Mouse (Mus musculus) liver, postnatal 0 days (tissue): ENCODE measurements around the gene Dennd2c. TPM values are rescaled to one million over a fixed set of nuclear protein-coding genes. Genes with fewer than 3 reads are reported as not detected.

Source experiments
- ATAC-seq: fragments of 200-750 bp; cut with Nextera tagmentation; 2 replicates; pipeline ENCODE4 v1.8.0; 2017; ENCODE audit warnings: mild to moderate bottlenecking, moderate library complexity
- DNase-seq: peaks from one replicate; pipeline ENCODE4 v3.0.0-alpha.2; 2016
- H3K27ac ChIP-seq: fragments of 300-500 bp; sonication (generic); 2 replicates; pipeline ENCODE4 v1.5.1; 2014; ENCODE audit warnings: antibody characterized with exemption, moderate library complexity, mild to moderate bottlenecking, low read depth
- H3K27me3 ChIP-seq: fragments of 300-500 bp; sonication (generic); 2 replicates; pipeline ENCODE4 v1.6.1; 2014; ENCODE audit warnings: low read length, control low read depth, mixed read lengths; ENCODE audit not compliant: insufficient read depth
- H3K36me3 ChIP-seq: fragments of 300-500 bp; sonication (generic); replicated peaks from 2 replicates; pipeline ENCODE4 v1.6.1; 2014; ENCODE audit warnings: mild to moderate bottlenecking, control low read depth, low read length, moderate library complexity, mixed read lengths; ENCODE audit not compliant: insufficient read depth
- H3K4me1 ChIP-seq: fragments of 300-500 bp; sonication (generic); 2 replicates; pipeline ENCODE4 v1.6.1; 2014; ENCODE audit warnings: antibody characterized with exemption, mild to moderate bottlenecking, control low read depth; ENCODE audit not compliant: insufficient read depth
- H3K4me2 ChIP-seq: fragments of 300-500 bp; sonication (generic); 2 replicates; pipeline ENCODE4 v1.6.1; 2014; ENCODE audit warnings: low read depth, mild to moderate bottlenecking, low read length, moderate library complexity, mixed read lengths
- H3K4me3 ChIP-seq: fragments of 300-500 bp; sonication (generic); 2 replicates; pipeline ENCODE4 v1.5.1; 2014; ENCODE audit warnings: low read depth, low read length
- H3K9ac ChIP-seq: fragments of 300-500 bp; sonication (generic); replicated peaks from 2 replicates; pipeline ENCODE4 v1.6.1; 2014; ENCODE audit warnings: mild to moderate bottlenecking, moderate library complexity
- H3K9me3 ChIP-seq: fragments of 300-500 bp; sonication (generic); 2 replicates; pipeline ENCODE4 v1.6.1; 2016; ENCODE audit warnings: mild to moderate bottlenecking, control low read depth, low read length, mixed read lengths
- CTCF ChIP-seq: sonication (generic); IDR thresholded peaks from 2 replicates; pipeline ENCODE4 v1.5.1; 2016; ENCODE audit warnings: antibody characterized with exemption, low read depth
- EP300 ChIP-seq: IDR thresholded peaks from 2 replicates; pipeline ENCODE4 v1.6.1; 2016; ENCODE audit warnings: antibody characterized with exemption, low read depth, mild to moderate bottlenecking
- WGBS: fragments of 180-500 bp; shearing (Covaris S2); extraction: QIAGEN DNeasy Blood & Tissue Kit; methylation state at CpG from one replicate; pipeline ENCODE4 v1.1.7; 2014; ENCODE audit not compliant: insufficient replicate concordance; 5-methylcytosine and 5-hydroxymethylcytosine counted together
- polyA plus RNA-seq: library from polyadenylated mRNA; unstranded; fragments of >200 nt; fragmentation: Nextera tagmentation; extraction: Ambion mirVana; gene quantifications from 2 replicates; pipeline ENCODE4 v1.2.1, GENCODE M21; 2015

The Dennd2c gene
- polyA plus RNA-seq, 1 experiment from 2014 or later, result 2.8 TPM

GRCm38 (mm10) chr3:103081861-103082453 lies 20.4 kb upstream of the Dennd2c start:
- TF ChIP-seq EP300 (no peak), CTCF (no peak)
- Histone ChIP-seq H3K27me3 (no peaks in the 10 kb centered on the region), H3K9ac (no peak overlapping the region), H3K9me3 (no peaks in the 10 kb centered on the region), H3K36me3 (no peaks in the 10 kb centered on the region), H3K27ac (no peak overlapping the region), H3K4me1 (no peaks in the 10 kb centered on the region), H3K4me2 (no peak overlapping the region), H3K4me3 (no peak overlapping the region)
- no peak for DNase-seq
- no peak for ATAC-seq
- 85% methylated on average over 17 of the region's 17 CpGs for WGBS

GRCm38 (mm10) chr3:103082761-103083160 lies 19.6 kb upstream of the Dennd2c start:
- Histone ChIP-seq H3K9ac (no peak overlapping the region), H3K4me3 (no peak overlapping the region), H3K4me1 (no peaks in the 10 kb centered on the region), H3K27ac (no peak overlapping the region), H3K4me2 (no peak overlapping the region), H3K27me3 (no peaks in the 10 kb centered on the region), H3K36me3 (no peaks in the 10 kb centered on the region), H3K9me3 (no peaks in the 10 kb centered on the region)
- ATAC-seq (no peak), DNase-seq (no peak)
- TF ChIP-seq EP300 (no peak), CTCF (no peak)
- WGBS, result 69% methylated on average over 5 of the region's 5 CpGs

- no peak overlapping the region for H3K4me2 ChIP-seq
- no peak overlapping the region for H3K27ac ChIP-seq
- no peaks in the 10 kb centered on the region for H3K9me3 ChIP-seq
- TF ChIP-seq EP300 (no peak), CTCF (no peak)
- DNase-seq, result no peak
- H3K4me3 ChIP-seq, result no peak overlapping the region
- WGBS, result 65% methylated on average over 3 of the region's 3 CpGs
- H3K9ac ChIP-seq, result no peak overlapping the region
- no peak for ATAC-seq
- H3K36me3 ChIP-seq, result no peaks in the 10 kb centered on the region
- H3K4me1 ChIP-seq, result no peaks in the 10 kb centered on the region
- H3K27me3 ChIP-seq, result no peaks in the 10 kb centered on the region
Measured at GRCm38 (mm10) chr3:103085986-103086385, 16.4 kb upstream of the Dennd2c start.

GRCm38 (mm10) chr3:103091753-103092152 lies 10.7 kb upstream of the Dennd2c start:
- Histone ChIP-seq H3K4me1 (no peaks in the 10 kb centered on the region), H3K36me3 (no peaks in the 10 kb centered on the region), H3K4me3 (no peak overlapping the region), H3K9ac (no peak overlapping the region), H3K9me3 (no peaks in the 10 kb centered on the region), H3K27ac (no peak overlapping the region), H3K27me3 (no peaks in the 10 kb centered on the region), H3K4me2 (no peak overlapping the region)
- DNase-seq, result no peak
- TF ChIP-seq EP300, result no peak
- no peak for ATAC-seq
- 54% methylated on average over 2 of the region's 2 CpGs for WGBS

- H3K4me2 ChIP-seq, result no peak overlapping the region
- WGBS, result 76% methylated on average over 23 of the region's 23 CpGs
- H3K9ac ChIP-seq, result no peak overlapping the region
Measured at GRCm38 (mm10) chr3:103098662-103099061, 3.7 kb upstream of the Dennd2c start.

GRCm38 (mm10) chr3:103099667-103100066 lies 2.7 kb upstream of the Dennd2c start:
- TF ChIP-seq EP300, result no peak
- peak; percentile 68 for TF ChIP-seq CTCF
- no peak for ATAC-seq
- Histone ChIP-seq H3K4me1 (peaks cover 7% of the 10 kb centered on the region), H3K4me3 (no peak overlapping the region), H3K27me3 (no peaks in the 10 kb centered on the region), H3K9me3 (no peaks in the 10 kb centered on the region), H3K36me3 (no peaks in the 10 kb centered on the region), H3K4me2 (no peak overlapping the region), H3K9ac (no peak overlapping the region), H3K27ac (no peak overlapping the region)
- WGBS, result 82% methylated on average over 6 of the region's 6 CpGs
- no peak for DNase-seq

More at GRCm38 (mm10) chr3:103098662-103099061, 3.7 kb upstream of the Dennd2c start:
- H3K36me3 ChIP-seq, result no peaks in the 10 kb centered on the region
- no peak overlapping the region for H3K4me3 ChIP-seq
- no peaks in the 10 kb centered on the region for H3K27me3 ChIP-seq
- ATAC-seq (no peak), DNase-seq (no peak)
- H3K9me3 ChIP-seq, result no peaks in the 10 kb centered on the region
- TF ChIP-seq CTCF, result no peak
- TF ChIP-seq EP300, result no peak
- no peak overlapping the region for H3K27ac ChIP-seq
- H3K4me1 ChIP-seq, result peaks cover 7% of the 10 kb centered on the region

- DNase-seq (no peak), ATAC-seq (no peak)
- Histone ChIP-seq H3K9ac (no peak overlapping the region), H3K4me3 (no peak overlapping the region), H3K4me2 (no peak overlapping the region), H3K9me3 (no peaks in the 10 kb centered on the region), H3K4me1 (peaks cover 7% of the 10 kb centered on the region), H3K27ac (no peak overlapping the region), H3K27me3 (no peaks in the 10 kb centered on the region), H3K36me3 (no peaks in the 10 kb centered on the region)
- 41% methylated on average over 2 of the region's 2 CpGs for WGBS
- TF ChIP-seq CTCF (peak; percentile 53), EP300 (no peak)
Measured at GRCm38 (mm10) chr3:103100735-103101134, 1.7 kb upstream of the Dennd2c start.
